Mouse (Mus musculus) activated CD4-positive, CD25-positive, alpha-beta regulatory T cell, adult 4 months (primary cell): ENCODE measurements around the gene Bub1. TPM values are rescaled to one million over a fixed set of nuclear protein-coding genes. Genes with fewer than 3 reads are reported as not detected.

Experiments
- ATAC-seq: one replicate; pipeline ENCODE4 v1.8.0; 2017
- polyA plus RNA-seq, 2 experiments: library from polyadenylated mRNA; unstranded; fragments of 100-300 nt; shearing (Covaris generic); gene quantifications; one replicate each; pipeline ENCODE4 v1.2.1; 2017

Gene Bub1
- polyA plus RNA-seq, result 1 to 10 TPM; 5.2 to 7.5 TPM

- ATAC-seq, result peak; percentile 98
Observed at GRCm38 (mm10) chr2:127831401-127832102, at the start of gene Bub1. Gene Bub1 (minus strand): TSS chr2:127831865.

- peak; percentile 52 for ATAC-seq
Observed at GRCm38 (mm10) chr2:127881063-127881462, 49.4 kb upstream of the Bub1 start.

GRCm38 (mm10) chr2:127864381-127864780 is 32.7 kb upstream of the Bub1 start:
- no peak for ATAC-seq

- no peak for ATAC-seq
Observed at GRCm38 (mm10) chr2:127854332-127854991, 22.8 kb upstream of the Bub1 start.

GRCm38 (mm10) chr2:127850371-127850770 is 18.7 kb upstream of the Bub1 start:
- ATAC-seq, result no peak

GRCm38 (mm10) chr2:127846571-127846970 is 14.9 kb upstream of the Bub1 start:
- no peak for ATAC-seq

GRCm38 (mm10) chr2:127846008-127846407 is 14.3 kb upstream of the Bub1 start:
- ATAC-seq, result no peak

- ATAC-seq, result no peak
Observed at GRCm38 (mm10) chr2:127845346-127845982, 13.8 kb upstream of the Bub1 start.

GRCm38 (mm10) chr2:127842421-127842820 is 10.8 kb upstream of the Bub1 start:
- no peak for ATAC-seq

GRCm38 (mm10) chr2:127841402-127841801 is 9.7 kb upstream of the Bub1 start:
- ATAC-seq, result no peak

- ATAC-seq, result no peak
Observed at GRCm38 (mm10) chr2:127839425-127839824, 7.8 kb upstream of the Bub1 start.

GRCm38 (mm10) chr2:127838576-127838975 is 6.9 kb upstream of the Bub1 start, which contains the start of gene Acoxl:
Gene Acoxl (plus strand): TSS chr2:127838876.
- ATAC-seq, result no peak

GRCm38 (mm10) chr2:127832833-127833190 is 1.1 kb upstream of the Bub1 start:
- ATAC-seq, result no peak

- peak; percentile 31 for ATAC-seq
Observed at GRCm38 (mm10) chr2:127832103-127832832, 603 bp upstream of the Bub1 start.

GRCm38 (mm10) chr2:127791919-127792603 is 39.6 kb downstream of the Bub1 start, which contains the start of gene Mtln:
Gene Mtln (minus strand): TSS chr2:127792488.
- ATAC-seq, result peak; percentile 85

GRCm38 (mm10) chr2:127789651-127790270 is 41.9 kb downstream of the Bub1 start:
- ATAC-seq, result no peak

GRCm38 (mm10) chr2:127789138-127789537 is 42.5 kb downstream of the Bub1 start:
- ATAC-seq, result no peak

GRCm38 (mm10) chr2:127788440-127789116 is 43.1 kb downstream of the Bub1 start, which contains the start of gene Nphp1:
Gene Nphp1 (minus strand): TSS chr2:127788897.
- ATAC-seq, result peak; percentile 82

GRCm38 (mm10) chr2:127787226-127787625 is 44.4 kb downstream of the Bub1 start:
- no peak for ATAC-seq

- ATAC-seq, result no peak
Observed at GRCm38 (mm10) chr2:127778451-127778850, 53.2 kb downstream of the Bub1 start.

- ATAC-seq, result no peak
Observed at GRCm38 (mm10) chr2:127775013-127775412, 56.7 kb downstream of the Bub1 start.
